Mouse (Mus musculus) MEL (cell line): ENCODE results near the gene Pold4. TPM values are rescaled to one million over a fixed set of nuclear protein-coding genes. Genes with fewer than 3 reads are reported as not detected.

ENCODE experiments used
- DNase-seq: peaks from one replicate; pipeline ENCODE4 v3.0.0; 2011; ENCODE audit warnings: low read depth, low spot score
- H3K27ac ChIP-seq: 2 replicates; pipeline ENCODE4 v1.5.1; 2012; ENCODE audit warnings: low read depth, mild to moderate bottlenecking, control low read depth, low read length, moderate library complexity; ENCODE audit not compliant: control insufficient read depth
- H3K27me3 ChIP-seq, 2 experiments: fragments of 150-350 bp in 1 of 2; sonication (generic) in 1 of 2; 2 replicates each; pipeline ENCODE4 v1.6.1; 2012; ENCODE audit warnings: low read length in 2 of 2, mild to moderate bottlenecking in 2 of 2, improper control_type of control experiment in 1 of 2, moderate library complexity in 1 of 2; ENCODE audit not compliant: insufficient read depth in 2 of 2, control insufficient read depth in 1 of 2
- H3K36me3 ChIP-seq, 2 experiments: 2 replicates each; pipeline ENCODE4 v1.6.1; 2012 to 2014; ENCODE audit warnings: low read length in 2 of 2, improper control_type of control experiment in 1 of 2, inconsistent platforms in 1 of 2, mild to moderate bottlenecking in 1 of 2; ENCODE audit not compliant: insufficient read depth in 2 of 2, control insufficient read depth in 1 of 2
- H3K4me1 ChIP-seq, 2 experiments: fragments of 150-350 bp in 1 of 2; sonication (generic) in 1 of 2; 2 replicates each; pipeline ENCODE4 v1.6.1; 2012; ENCODE audit warnings: low read length in 2 of 2, improper control_type of control experiment in 1 of 2, mild to moderate bottlenecking in 1 of 2; ENCODE audit not compliant: insufficient read depth in 2 of 2, control insufficient read depth in 1 of 2
- H3K4me3 ChIP-seq, 2 experiments: fragments of 150-350 bp in 1 of 2; sonication (generic) in 1 of 2; 2 replicates each; pipeline ENCODE4 v1.5.1; 2012; ENCODE audit warnings: low read depth in 2 of 2, low read length in 2 of 2, mild to moderate bottlenecking in 2 of 2, moderate library complexity in 2 of 2, control low read depth in 1 of 2, improper control_type of control experiment in 1 of 2; ENCODE audit not compliant: control insufficient read depth in 1 of 2, insufficient read depth in 1 of 2
- H3K79me2 ChIP-seq: 2 replicates; pipeline ENCODE4 v1.6.1; 2012; ENCODE audit warnings: mild to moderate bottlenecking, low read length, moderate library complexity; ENCODE audit not compliant: control insufficient read depth, poor library complexity, insufficient read depth
- H3K9ac ChIP-seq: 2 replicates; pipeline ENCODE4 v1.6.1; 2012; ENCODE audit warnings: low read depth, mild to moderate bottlenecking, control low read depth, low read length, moderate library complexity; ENCODE audit not compliant: control insufficient read depth, poor library complexity, severe bottlenecking
- H3K9me3 ChIP-seq: fragments of 150-350 bp; sonication (generic); replicated peaks from 2 replicates; pipeline ENCODE4 v1.6.1; 2012; ENCODE audit warnings: mild to moderate bottlenecking, low read length, improper control_type of control experiment, moderate library complexity; ENCODE audit not compliant: insufficient read depth
- BHLHE40 ChIP-seq: IDR thresholded peaks from 2 replicates; pipeline ENCODE4 v1.6.1; 2012; ENCODE audit warnings: low read depth, mild to moderate bottlenecking, inconsistent platforms, low read length, improper control_type of control experiment, borderline replicate concordance
- CHD1 ChIP-seq: IDR thresholded peaks from 2 replicates; pipeline ENCODE4 v1.6.1; 2012; ENCODE audit warnings: low read depth, mild to moderate bottlenecking, inconsistent platforms, low read length, improper control_type of control experiment
- CTCF ChIP-seq, 3 experiments: IDR thresholded peaks in 2 of 3; conservative IDR thresholded peaks in 1 of 3; 2 replicates each; pipeline ENCODE4 v1.5.1; 2011 to 2012; ENCODE audit warnings: low read length in 3 of 3, low read depth in 2 of 3, mild to moderate bottlenecking in 2 of 3, improper control_type of control experiment in 1 of 3, inconsistent platforms in 1 of 3, mixed read lengths in 1 of 3, moderate library complexity in 1 of 3; ENCODE audit not compliant: control insufficient read depth in 1 of 3, insufficient read depth in 1 of 3, poor library complexity in 1 of 3, severe bottlenecking in 1 of 3
- HCFC1 ChIP-seq: IDR thresholded peaks from 2 replicates; pipeline ENCODE4 v1.6.1; 2012; ENCODE audit warnings: low read depth, mild to moderate bottlenecking, inconsistent platforms, low read length, improper control_type of control experiment, moderate library complexity
- KAT2A ChIP-seq: conservative IDR thresholded peaks from 2 replicates; pipeline ENCODE4 v1.6.1; 2012; ENCODE audit warnings: low read depth, low read length, improper control_type of control experiment, inconsistent platforms
- MAX ChIP-seq: IDR thresholded peaks from 2 replicates; pipeline ENCODE4 v1.6.1; 2011; ENCODE audit warnings: low read length, improper control_type of control experiment
- MXI1 ChIP-seq: IDR thresholded peaks from 2 replicates; pipeline ENCODE4 v1.6.1; 2011; ENCODE audit warnings: mild to moderate bottlenecking, low read depth, low read length, improper control_type of control experiment
- MYC ChIP-seq: IDR thresholded peaks from 2 replicates; pipeline ENCODE4 v1.6.1; 2011; ENCODE audit warnings: low read depth, mild to moderate bottlenecking, low read length, improper control_type of control experiment, moderate library complexity
- NELFE ChIP-seq: IDR thresholded peaks from 2 replicates; pipeline ENCODE4 v1.6.1; 2011; ENCODE audit warnings: low read depth, low read length, improper control_type of control experiment
- NRF1 ChIP-seq: IDR thresholded peaks from 2 replicates; pipeline ENCODE4 v1.6.1; 2014; ENCODE audit warnings: low read depth, mild to moderate bottlenecking, inconsistent platforms, low read length, improper control_type of control experiment, moderate library complexity; ENCODE audit not compliant: poor library complexity, insufficient read depth, severe bottlenecking
- POLR2A ChIP-seq, 2 experiments: IDR thresholded peaks; 2 replicates each; pipeline ENCODE4 v1.6.1; 2011 to 2012; ENCODE audit warnings: low read length in 2 of 2, mild to moderate bottlenecking in 2 of 2, control low read depth in 1 of 2, improper control_type of control experiment in 1 of 2, low read depth in 1 of 2, moderate library complexity in 1 of 2; ENCODE audit not compliant: control insufficient read depth in 1 of 2, insufficient read depth in 1 of 2, poor library complexity in 1 of 2
- POLR2AphosphoS2 ChIP-seq: IDR thresholded peaks from 2 replicates; pipeline ENCODE4 v1.6.1; 2011; ENCODE audit warnings: low read length, improper control_type of control experiment
- RCOR1 ChIP-seq: IDR thresholded peaks from 2 replicates; pipeline ENCODE4 v1.6.1; 2012; ENCODE audit warnings: low read depth, mild to moderate bottlenecking, inconsistent platforms, low read length, improper control_type of control experiment
- SIN3A ChIP-seq: IDR thresholded peaks from 2 replicates; pipeline ENCODE4 v1.6.1; 2012; ENCODE audit warnings: low read length, improper control_type of control experiment, inconsistent platforms
- TCF12 ChIP-seq: IDR thresholded peaks from 2 replicates; pipeline ENCODE4 v1.6.1; 2014; ENCODE audit warnings: low read depth, mild to moderate bottlenecking, inconsistent platforms, low read length, improper control_type of control experiment, moderate library complexity
- USF2 ChIP-seq, 2 experiments: IDR thresholded peaks; 2 replicates each; pipeline ENCODE4 v1.6.1; 2011 to 2012; ENCODE audit warnings: improper control_type of control experiment in 2 of 2, low read length in 2 of 2, borderline replicate concordance in 1 of 2, inconsistent platforms in 1 of 2, low read depth in 1 of 2, mild to moderate bottlenecking in 1 of 2; ENCODE audit not compliant: insufficient read depth in 1 of 2
- polyA plus RNA-seq, 2 experiments: library from polyadenylated mRNA; stranded (reverse) in 1 of 2; unstranded in 1 of 2; fragments of >175 nt in 1 of 2; fragments of >200 nt in 1 of 2; gene quantifications; 2 replicates each; pipeline versions ENCODE4 v1.2.1 to v1.2.4; 2012; ENCODE audit warnings: low replicate concordance in 2 of 2, low read depth in 1 of 2; ENCODE audit not compliant: insufficient read length in 2 of 2, insufficient read depth in 1 of 2, missing spikeins in 1 of 2
- total RNA-seq: library from RNA; depleted of rRNA; stranded (reverse); fragments of 300-350 nt; gene quantifications from 2 replicates; pipeline ENCODE4 v1.2.3, GENCODE M21; 2012

Gene Pold4
- total and polyA plus RNA-seq, 3 experiments: 18.5 to 40.4 TPM; not detected in 1

GRCm38 (mm10) chr19:4215451-4215840 lies 16.3 kb upstream of the Pold4 start (continued):
- TF ChIP-seq POLR2AphosphoS2 (no peak), NRF1 (no peak)

GRCm38 (mm10) chr19:4216041-4216685 lies 15.5 kb upstream of the Pold4 start:
- peaks cover 0 to 25% of the 10 kb centered on the region in 2 experiments; a peak in 2 of 4 replicates for H3K36me3 ChIP-seq
- H3K27ac ChIP-seq: no peak overlapping the region
- peaks cover 10 to 18% of the 10 kb centered on the region in 2 experiments for H3K27me3 ChIP-seq
- no peak overlapping the region for H3K4me3 ChIP-seq
- peaks cover 2% of the 10 kb centered on the region; the same call in 1 of the 2 replicates for H3K79me2 ChIP-seq
- H3K9me3 ChIP-seq: no peaks in the 10 kb centered on the region
- TF ChIP-seq SIN3A: no peak
- TF ChIP-seq TCF12: no peak
- no peak for TF ChIP-seq HCFC1
- no peak for TF ChIP-seq USF2 (IDR thresholded peaks at IDR 0.05; ENCODE audit: borderline replicate concordance in 1 of 2, insufficient read depth in 1 of 2, low read depth in 1 of 2, low read length in 2 of 2)
- no peak for TF ChIP-seq BHLHE40
- TF ChIP-seq CHD1: no peak
- TF ChIP-seq MAX: no peak
- TF ChIP-seq POLR2A (IDR thresholded peaks at IDR 0.05; ENCODE audit: control insufficient read depth in 1 of 2, insufficient read depth in 1 of 2, low read depth in 1 of 2, low read length in 2 of 2, poor library complexity in 1 of 2): no peak
- TF ChIP-seq MYC: no peak
- no peak for TF ChIP-seq RCOR1
- no peak overlapping the region for H3K9ac ChIP-seq
- peaks cover 6 to 29% of the 10 kb centered on the region in 2 experiments for H3K4me1 ChIP-seq
- DNase-seq: no peak

GRCm38 (mm10) chr19:4217140-4217539 lies 14.6 kb upstream of the Pold4 start:
- peaks cover 11 to 37% of the 10 kb centered on the region in 2 experiments for H3K4me1 ChIP-seq
- peaks cover 10 to 16% of the 10 kb centered on the region in 2 experiments for H3K27me3 ChIP-seq
- H3K27ac ChIP-seq: no peak overlapping the region
- no peak overlapping the region for H3K4me3 ChIP-seq
- H3K79me2 ChIP-seq: peaks cover 2% of the 10 kb centered on the region; the same call in 1 of the 2 replicates
- H3K9ac ChIP-seq: no peak overlapping the region
- DNase-seq: no peak
- peaks cover 0 to 33% of the 10 kb centered on the region in 2 experiments; a peak in 2 of 4 replicates for H3K36me3 ChIP-seq
- TF ChIP-seq CTCF (IDR thresholded peaks at IDR 0.05 in 2 of 3, conservative IDR thresholded peaks at IDR 0.05 in 1 of 3; ENCODE audit: control insufficient read depth in 1 of 3, insufficient read depth in 1 of 3, low read depth in 2 of 3, low read length in 3 of 3, poor library complexity in 1 of 3, severe bottlenecking in 1 of 3): no peak
- no peak for TF ChIP-seq MAX
- TF ChIP-seq KAT2A: no peak
- TF ChIP-seq MXI1: no peak
- TF ChIP-seq NELFE: no peak
- no peaks in the 10 kb centered on the region for H3K9me3 ChIP-seq
